Mouse (Mus musculus) layer of hippocampus, adult 9-11 months (tissue): Measurements from ENCODE around the gene Col20a1.

Experiments
- DNase-seq: peaks from one replicate; pipeline ENCODE4 v3.0.0; 2022

Gene Col20a1

DNA sequence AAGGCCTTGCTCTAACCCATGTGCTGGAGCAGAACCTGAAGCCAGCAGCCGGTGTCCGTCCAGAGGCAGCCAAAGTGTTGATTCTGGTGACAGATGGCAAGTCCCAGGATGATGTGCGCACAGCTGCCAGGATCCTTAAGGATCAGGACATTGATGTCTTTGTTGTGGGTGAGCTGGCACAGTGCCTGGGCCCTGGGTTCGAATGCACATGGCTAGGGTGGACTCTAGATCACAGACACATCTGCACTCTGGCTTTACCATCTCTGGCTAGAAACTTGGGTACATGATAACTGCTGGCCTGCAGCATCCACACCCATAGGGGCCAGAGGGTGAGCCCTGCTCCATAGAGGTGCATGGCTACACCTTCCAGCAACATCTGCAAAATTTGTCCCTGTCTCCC is 9.1 kb downstream of the Col20a1 start:
- no peak for DNase-seq

GRCm38 (mm10) chr2:180996436-180996835 is 10.1 kb downstream of the Col20a1 start:
- peak; percentile 56 for DNase-seq

GRCm38 (mm10) chr2:180996905-180997304 is 10.6 kb downstream of the Col20a1 start:
- peak; percentile 55 for DNase-seq

- no peak for DNase-seq
These were observed 20.7 kb downstream of the Col20a1 start for GRCm38 (mm10) chr2:181007054-181007453.

GRCm38 (mm10) chr2:181008339-181008738 is 22.0 kb downstream of the Col20a1 start:
- no peak for DNase-seq

- peak; percentile 40 for DNase-seq
These were observed 45.1 kb downstream of the Col20a1 start for GRCm38 (mm10) chr2:181031406-181031934.

- DNase-seq = peak; percentile 29
These were observed 46.1 kb downstream of the Col20a1 start for GRCm38 (mm10) chr2:181032407-181032806.

DNA sequence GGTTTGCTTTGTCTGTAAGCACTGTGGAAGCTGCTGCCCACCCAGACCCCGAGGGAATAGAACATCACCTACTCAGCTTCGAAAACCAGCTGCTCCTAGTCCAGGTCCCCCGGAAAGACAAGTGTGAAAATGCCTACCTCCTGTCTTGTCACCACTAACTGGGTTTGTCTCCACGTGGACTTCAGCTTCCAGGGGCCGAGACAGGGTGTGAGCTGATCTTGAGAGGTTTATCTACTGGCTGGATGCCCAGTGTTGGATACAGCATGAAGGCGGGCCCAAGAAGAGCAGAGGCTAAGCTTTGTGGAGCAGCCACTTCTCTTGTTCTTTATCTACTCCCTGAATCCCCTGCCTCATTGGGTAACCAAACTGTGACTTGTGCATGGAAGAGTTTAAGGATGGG is 47.0 kb downstream of the Col20a1 start:
- DNase-seq = no peak

- no peak for DNase-seq
These were observed 48.9 kb downstream of the Col20a1 start for GRCm38 (mm10) chr2:181035186-181035585.

- no peak for DNase-seq
These were observed 50.2 kb downstream of the Col20a1 start for GRCm38 (mm10) chr2:181036561-181036960.

DNA sequence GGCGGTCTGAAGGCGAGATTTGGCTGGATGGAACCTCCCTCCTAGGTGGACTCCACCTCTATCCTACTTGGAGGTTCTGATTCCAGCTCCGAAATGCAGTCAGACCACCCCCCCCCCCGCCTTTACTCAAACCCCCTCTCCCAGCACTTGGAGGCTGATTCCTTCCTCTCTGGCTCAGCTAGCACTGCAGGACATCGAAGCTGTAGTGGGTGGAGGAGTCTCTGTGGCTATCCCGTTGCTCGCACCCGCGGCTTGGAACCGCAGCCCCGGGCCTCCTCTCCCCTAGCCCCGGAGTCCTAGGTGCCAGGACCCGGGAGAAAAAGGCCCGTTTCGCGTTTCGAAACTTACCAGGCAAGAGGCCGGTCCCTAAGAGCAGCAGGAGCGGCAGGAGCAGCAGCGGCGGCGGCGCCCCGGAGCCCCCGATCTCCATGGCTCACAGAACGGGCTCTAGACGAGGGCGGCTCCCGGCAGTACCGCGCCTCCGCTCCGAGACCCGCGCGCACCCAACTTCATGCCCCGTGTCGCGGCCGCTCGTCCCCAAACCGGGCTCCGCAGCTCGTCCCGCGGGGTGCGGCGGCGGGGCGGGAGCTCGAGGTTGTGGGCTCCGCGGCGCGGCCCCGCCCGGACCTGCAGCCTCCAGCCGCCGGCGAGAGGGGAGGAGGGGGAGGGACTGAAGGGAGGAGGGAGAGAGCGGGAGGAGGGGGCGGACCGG is 52.5 kb downstream of the Col20a1 start:
- no peak for DNase-seq

DNA sequence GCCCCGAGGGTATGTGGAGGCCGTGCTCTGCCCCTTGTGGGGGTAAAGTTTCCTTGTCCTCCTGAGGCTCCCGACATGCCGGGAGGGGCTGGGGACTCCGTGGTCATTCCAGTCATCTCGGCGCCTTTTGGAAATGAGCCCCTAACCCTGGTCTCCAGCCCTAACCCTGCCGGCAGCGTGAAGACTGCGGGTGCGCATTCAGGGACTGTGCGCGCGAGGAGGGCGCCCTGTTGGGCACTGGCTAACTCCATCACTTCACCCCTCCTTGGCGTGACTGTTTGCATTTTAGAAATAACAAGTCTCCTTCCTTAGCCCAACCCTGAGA is 53.0 kb downstream of the Col20a1 start:
- DNase-seq = no peak

DNA sequence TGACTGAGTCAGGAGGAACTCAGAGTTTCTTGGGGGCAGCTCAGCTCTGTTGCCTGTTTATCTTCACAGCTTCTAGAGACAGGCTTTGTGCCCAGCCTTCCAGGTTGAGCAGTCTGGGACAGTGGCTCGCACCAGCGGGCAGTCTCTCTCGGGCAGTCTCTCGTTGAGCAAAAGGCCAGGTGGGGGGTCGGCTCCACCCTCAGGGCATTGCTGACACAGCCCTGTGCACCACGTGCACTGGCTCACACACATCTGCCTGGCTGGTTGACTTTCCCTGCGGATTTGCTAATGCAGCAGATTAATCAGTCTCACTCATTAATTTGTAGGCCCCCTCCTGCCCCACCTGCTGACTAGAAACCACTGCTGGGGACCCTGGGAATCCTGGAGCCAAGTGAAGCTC is 55.6 kb downstream of the Col20a1 start:
- DNase-seq = no peak

DNA sequence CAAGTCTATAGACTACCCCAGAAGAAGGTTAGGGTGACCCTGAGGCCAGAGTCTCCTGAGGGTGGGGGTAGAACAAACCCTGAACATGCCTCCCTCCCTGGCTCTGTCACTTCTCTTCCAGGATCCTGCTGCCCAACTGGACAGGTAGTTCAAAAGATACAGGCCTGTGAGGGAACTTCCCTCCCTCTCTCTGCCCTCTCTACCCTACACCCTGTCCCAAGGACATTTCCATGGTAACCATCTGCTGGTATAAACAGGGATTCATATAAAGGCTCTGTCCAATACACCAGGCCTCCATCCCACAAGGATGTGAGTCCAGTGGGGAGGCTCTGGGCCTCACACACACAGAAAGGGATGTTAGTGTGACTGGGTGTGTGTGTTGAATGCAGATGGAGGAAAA is 56.0 kb downstream of the Col20a1 start:
- DNase-seq = no peak

GRCm38 (mm10) chr2:181043437-181043836 is 57.1 kb downstream of the Col20a1 start, which contains the start of gene Chrna4:
Gene Chrna4 (minus strand): TSS chr2:181043546.
- DNase-seq = no peak

DNA sequence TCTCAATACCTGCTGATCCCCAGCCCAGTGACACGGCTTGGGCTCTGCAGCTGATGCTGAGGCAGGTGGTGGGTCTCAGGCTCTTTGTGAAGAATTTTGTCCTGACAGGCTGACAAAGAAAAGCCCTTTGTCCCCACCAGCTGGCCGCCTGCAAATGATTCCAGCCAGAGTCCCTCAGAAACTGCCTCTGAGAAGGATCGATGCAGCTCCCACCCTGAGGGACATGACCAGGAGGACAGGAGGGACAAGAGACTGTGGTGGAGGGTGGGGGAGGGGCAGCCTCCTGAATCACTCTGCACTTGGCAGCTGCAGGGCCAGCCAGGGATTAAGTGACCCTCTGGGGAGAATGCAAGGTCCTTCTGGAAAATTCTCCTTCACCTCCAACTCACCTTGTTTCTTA is 57.7 kb downstream of the Col20a1 start:
- no peak for DNase-seq

DNA sequence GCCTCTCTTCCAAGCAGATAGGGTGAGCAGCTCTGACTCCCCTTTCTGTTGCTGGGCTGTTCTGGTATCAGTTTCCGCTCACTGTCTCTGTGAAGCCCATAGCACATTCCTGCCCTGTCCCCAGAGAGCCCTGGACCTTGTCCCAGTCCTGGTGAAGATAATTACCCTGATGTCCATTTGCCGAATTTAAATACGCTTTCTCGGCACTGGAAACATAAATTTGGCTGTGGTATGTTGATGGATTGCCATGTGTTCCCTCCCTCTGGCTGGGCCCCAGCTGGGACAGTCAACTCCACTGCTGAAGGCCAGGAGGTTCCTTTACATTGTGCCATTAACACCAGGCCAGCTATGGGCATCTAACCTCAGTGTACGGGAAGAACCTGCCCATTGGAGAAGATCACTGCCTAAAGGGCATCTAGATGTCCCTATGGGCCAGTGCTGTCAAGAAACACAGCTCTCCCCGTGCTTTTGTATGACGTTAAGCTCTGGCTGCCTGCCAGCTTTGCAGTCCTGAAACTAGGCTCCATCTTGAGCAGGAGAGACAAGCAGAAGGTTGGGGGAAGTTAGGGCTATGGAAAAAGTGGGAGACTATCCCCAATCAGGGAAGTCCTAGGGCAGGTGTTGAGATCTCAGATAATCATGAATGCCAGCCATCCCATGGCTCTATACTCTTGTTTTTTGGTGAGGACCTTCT is 62.1 kb downstream of the Col20a1 start:
- DNase-seq = no peak

DNA sequence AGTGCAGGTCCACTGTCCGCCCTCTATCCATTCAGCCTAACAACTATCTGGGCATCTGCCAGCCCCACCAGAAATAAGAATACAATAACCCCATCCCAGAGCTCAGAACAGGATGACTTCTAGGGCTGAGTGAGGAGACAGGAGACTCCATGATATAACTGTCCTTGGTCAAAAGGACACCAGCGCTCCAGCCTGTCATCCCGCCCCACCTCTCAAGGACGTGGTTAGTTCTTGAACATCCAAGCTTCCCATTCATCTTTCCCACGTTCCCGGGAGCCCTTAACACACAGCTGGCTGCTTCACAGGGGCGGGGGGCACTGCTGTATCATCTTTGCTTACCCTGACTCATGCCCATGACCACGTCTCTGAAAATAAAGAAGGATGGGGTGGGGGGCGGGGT is 62.7 kb downstream of the Col20a1 start:
- DNase-seq = no peak

DNA sequence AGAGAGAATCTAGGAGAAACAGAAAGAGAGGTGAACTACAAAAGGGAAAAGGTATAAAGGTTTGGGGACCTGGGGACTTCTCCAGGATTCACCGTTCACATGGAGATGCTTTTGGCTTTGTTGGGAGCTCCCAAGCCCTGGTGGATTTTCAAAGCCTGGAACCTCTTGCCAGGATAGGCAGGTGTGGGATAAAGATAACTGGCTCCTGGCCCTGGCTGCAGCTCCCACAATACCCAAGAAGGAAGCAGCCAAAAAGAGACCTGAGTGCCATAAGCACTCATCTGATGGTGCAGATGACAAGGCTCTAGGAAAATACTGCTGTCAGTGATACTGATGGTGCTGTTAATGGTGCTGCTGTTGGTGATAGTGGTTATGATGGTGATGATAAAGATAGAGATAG is 65.8 kb downstream of the Col20a1 start:
- no peak for DNase-seq

DNA sequence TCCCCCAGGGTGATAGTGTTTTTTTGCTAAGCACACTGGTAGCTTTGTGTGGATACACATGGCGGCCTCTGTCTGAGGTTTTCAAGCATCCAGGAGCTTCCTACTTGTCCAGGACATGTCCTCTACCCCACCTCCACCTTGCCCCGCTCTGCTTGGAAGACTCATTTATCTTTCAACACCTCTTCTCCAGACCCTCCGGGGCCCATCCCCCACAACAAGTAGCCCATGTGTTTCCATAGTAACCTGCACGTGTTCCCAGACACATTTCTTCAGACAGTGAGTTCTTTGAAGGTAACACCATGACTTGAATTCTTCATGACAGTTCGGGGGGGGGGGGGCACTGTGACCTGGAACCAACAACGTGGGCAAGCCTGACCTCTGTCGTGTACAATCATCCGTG is 71.0 kb downstream of the Col20a1 start:
- no peak for DNase-seq

DNA sequence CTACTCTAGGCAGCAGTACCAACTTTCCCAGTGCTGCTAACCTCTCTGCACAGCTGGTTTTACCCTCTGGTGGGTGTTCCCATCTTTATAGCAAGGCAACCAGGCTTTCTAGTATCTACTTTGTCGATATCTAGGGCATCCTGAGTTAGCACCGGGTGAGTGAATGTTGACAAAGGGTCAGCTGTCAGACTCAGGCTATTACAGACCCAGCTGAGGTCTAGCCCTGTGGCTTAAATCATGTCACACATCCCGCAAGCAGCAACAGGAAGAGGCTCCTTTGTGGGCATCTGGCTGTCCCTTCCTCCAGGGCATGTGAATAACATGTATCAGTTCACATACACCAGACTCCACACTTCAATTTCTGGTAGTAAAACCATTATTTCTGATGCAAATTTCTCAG is 71.9 kb downstream of the Col20a1 start:
- no peak for DNase-seq

DNA sequence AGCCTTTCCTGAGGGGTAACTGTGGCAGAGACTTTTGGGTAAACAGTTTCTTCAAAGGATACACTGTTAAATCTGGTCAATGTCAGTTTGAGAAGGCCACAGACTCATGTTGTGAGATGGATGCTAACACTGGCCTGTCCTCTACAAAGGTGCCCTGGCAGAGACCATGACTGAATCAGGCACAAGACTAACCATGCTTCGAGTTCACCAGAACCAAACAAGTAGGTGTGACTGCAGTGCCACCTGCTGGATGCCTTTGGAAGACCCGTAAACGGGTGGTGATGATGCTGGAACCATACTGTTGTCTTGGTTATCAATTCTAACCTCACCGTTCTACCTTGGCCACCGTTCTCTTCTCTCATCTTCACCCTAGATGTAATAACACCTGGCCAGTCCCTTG is 73.8 kb downstream of the Col20a1 start:
- DNase-seq = peak; percentile 72

GRCm38 (mm10) chr2:181065827-181066226 is 79.5 kb downstream of the Col20a1 start:
- no peak for DNase-seq
